ENCODE assay signal across 8 mouse cellular contexts in the genomic region with DNA sequence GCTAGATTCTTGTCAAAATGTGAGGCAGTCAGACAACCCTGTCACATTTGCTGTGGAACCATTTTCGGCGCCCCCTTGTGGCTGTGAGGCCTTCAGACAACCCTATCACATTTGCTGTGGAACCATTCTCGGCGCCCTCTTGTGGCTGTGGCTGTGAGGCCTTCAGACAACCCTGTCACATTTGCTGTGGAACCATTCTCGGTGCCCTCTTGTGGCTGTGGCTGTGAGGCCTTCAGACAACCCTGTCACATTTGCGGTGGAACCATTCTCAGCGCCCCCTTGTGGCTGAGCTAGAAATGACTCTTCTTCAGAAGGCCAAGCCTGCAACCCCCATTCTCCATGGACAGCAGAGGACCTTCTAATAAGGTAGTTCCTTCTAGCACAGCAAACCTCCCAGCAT. TPM values are rescaled to one million over a fixed set of nuclear protein-coding genes. Genes with fewer than 3 reads are reported as not detected.
DNase-seq lines count a peak whose midpoint lies in the region; ATAC-seq lines count a peak whose summit lies in the region.

No protein-coding gene starts in this region.

- H3K4me3 ChIP-seq in embryonic facial prominence, embryonic 13.5 days = no peak overlapping the region
- no peak overlapping the region for H3K4me3 ChIP-seq in kidney, embryonic 15.5 days (replicated peaks)

- no peak overlapping the region for H3K9ac ChIP-seq in embryonic facial prominence, embryonic 13.5 days
- no peak overlapping the region for H3K9ac ChIP-seq in kidney, embryonic 15.5 days

- peak; percentile 98 for DNase-seq in 3T3-L1 (ENCODE audit: low read depth, low spot score)
- peak; percentile 93 for DNase-seq in adrenal gland, postnatal 25 days
- peak; percentile 87 to 95 for DNase-seq in heart, adult 9 months (ENCODE audit: low spot score in 2 of 2)
- peak; percentile 95 for DNase-seq in liver
- peak; percentile 100 for DNase-seq in naive thymus-derived CD4-positive, alpha-beta T cell, adult 2 months (ENCODE audit: low read depth)
- peak; percentile 100 for DNase-seq in splenic B cell, adult 2 months (ENCODE audit: low read depth, low spot score)

- no peak overlapping the region for H3K4me2 ChIP-seq in embryonic facial prominence, embryonic 13.5 days
- H3K4me2 ChIP-seq in kidney, embryonic 15.5 days = no peak overlapping the region

- ATAC-seq in embryonic facial prominence, embryonic 13.5 days (ENCODE audit: insufficient number of reproducible peaks, insufficient read depth, low FRiP score, low TSS enrichment, low read depth) = peak; percentile 60; the same call in 1 of the 2 replicates
- ATAC-seq in kidney, embryonic 15.5 days (replicated peaks; ENCODE audit: low FRiP score) = peak; percentile 20

- H3K27ac ChIP-seq in embryonic facial prominence, embryonic 13.5 days = 0 out of 2 replicates have a peak overlapping the region, but pooled peaks have one; percentile 28
- no peak overlapping the region for H3K27ac ChIP-seq in kidney, embryonic 15.5 days

- no peaks in the 10 kb centered on the region for H3K9me3 ChIP-seq in embryonic facial prominence, embryonic 13.5 days
- no peaks in the 10 kb centered on the region for H3K9me3 ChIP-seq in kidney, embryonic 15.5 days (replicated peaks)

- H3K36me3 ChIP-seq in embryonic facial prominence, embryonic 13.5 days = no peaks in the 10 kb centered on the region
- no peaks in the 10 kb centered on the region for H3K36me3 ChIP-seq in kidney, embryonic 15.5 days
- no peaks in the 10 kb centered on the region for H3K36me3 ChIP-seq in splenic B cell, adult 2 months (ENCODE audit: control insufficient read depth, insufficient read depth, low read length, poor library complexity, severe bottlenecking)

- 7% methylated on average over 7 of the region's 7 CpGs for WGBS in embryonic facial prominence, embryonic 13.5 days
- 8% methylated on average over 7 of the region's 7 CpGs for WGBS in kidney, embryonic 15.5 days

- peaks cover 14% of the 10 kb centered on the region for H3K4me1 ChIP-seq in embryonic facial prominence, embryonic 13.5 days
- H3K4me1 ChIP-seq in kidney, embryonic 15.5 days = peaks cover 26% of the 10 kb centered on the region

- no peaks in the 10 kb centered on the region for H3K27me3 ChIP-seq in embryonic facial prominence, embryonic 13.5 days
- H3K27me3 ChIP-seq in kidney, embryonic 15.5 days = no peaks in the 10 kb centered on the region
- no peaks in the 10 kb centered on the region for H3K27me3 ChIP-seq in splenic B cell, adult 2 months (ENCODE audit: control insufficient read depth, insufficient read depth, low read length, poor library complexity, severe bottlenecking)

RNA-seq across cellular contexts. Expression of gene Uvrag, which starts 10.4 kb away (rescaled TPM):
- total RNA-seq in adrenal gland, postnatal 25 days (2021) = 36.4 and 36.9 TPM in 2 replicates
- polyA plus RNA-seq in embryonic facial prominence, embryonic 13.5 days (2015; fragmentation: Nextera tagmentation; extraction: Ambion mirVana) = 16.5 and 18.2 TPM in 2 replicates
- polyA plus RNA-seq in kidney, embryonic 15.5 days (2015; fragmentation: Nextera tagmentation; extraction: Ambion mirVana) = 19.1 and 22.6 TPM in 2 replicates

RNA-seq across cellular contexts. Expression of gene Dgat2, which starts 31.2 kb away (rescaled TPM):
- 635 and 725 TPM in 2 replicates for total RNA-seq in adrenal gland, postnatal 25 days (2021)
- polyA plus RNA-seq in embryonic facial prominence, embryonic 13.5 days (2015; fragmentation: Nextera tagmentation; extraction: Ambion mirVana) = 17.2 and 17.6 TPM in 2 replicates
- polyA plus RNA-seq in kidney, embryonic 15.5 days (2015; fragmentation: Nextera tagmentation; extraction: Ambion mirVana) = 29.0 and 31.2 TPM in 2 replicates
